Mouse (Mus musculus): ENCODE measurements around the gene Rap1a.
A peak's percentile ranks its signal among the peaks of the same experiment; 100 is the strongest.

Rap1a gene

DNA sequence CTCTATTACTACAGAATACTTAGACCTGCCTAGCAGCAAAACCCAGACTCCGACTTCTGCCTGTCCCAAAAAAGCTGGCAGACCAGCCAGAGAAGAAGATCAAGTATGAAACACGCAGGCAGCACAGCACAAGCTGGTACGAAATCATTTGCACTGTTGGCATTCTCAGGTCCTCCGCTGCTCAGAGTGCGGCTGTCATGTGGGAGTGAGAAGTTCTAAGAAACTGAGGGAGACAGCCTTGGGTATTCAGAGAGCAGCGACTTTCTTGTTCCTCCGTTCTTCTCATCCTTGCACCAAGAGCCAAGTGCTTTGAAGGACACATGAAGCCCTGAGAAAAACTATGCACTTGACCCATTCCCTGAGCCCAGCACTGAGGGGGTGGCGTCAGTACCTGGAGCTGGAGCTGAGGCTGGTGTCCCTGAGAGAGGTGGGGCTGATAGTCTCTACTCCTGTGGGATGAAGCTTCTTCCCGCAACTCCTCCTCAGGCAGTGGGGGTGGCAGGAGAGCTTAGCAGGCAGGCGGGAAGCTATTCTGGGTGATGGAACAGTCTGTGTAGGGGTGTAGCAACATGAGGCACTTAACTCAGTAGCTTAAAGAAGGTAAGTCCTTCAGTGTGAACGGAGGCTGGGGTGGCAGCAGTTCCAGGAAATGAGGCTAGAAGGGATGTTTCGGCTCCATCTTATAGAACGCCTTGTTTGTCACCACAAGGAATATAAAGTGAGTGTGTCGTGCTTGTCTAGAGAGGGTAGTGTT lies 107.6 kb downstream of the Rap1a start:
- no peak for DNase-seq (ENCODE audit: low spot score)

DNA sequence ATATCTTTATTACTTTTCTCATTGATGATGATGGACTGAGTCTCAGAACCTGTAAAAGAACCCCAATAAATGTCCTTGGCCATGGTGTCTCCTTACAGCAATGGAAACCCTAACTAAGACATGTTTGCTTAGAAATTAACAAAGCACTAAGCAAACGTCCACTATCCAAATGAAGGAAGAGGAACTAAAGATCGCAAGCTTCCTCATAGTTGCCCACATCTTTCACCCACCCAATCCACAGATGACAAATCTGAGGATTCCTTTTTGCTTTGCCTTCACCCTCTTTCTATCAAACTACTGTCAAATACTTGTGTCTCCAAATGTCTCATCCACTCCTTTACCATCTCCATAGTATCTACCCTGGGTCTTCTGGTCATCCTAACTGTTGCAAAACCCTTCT lies 112.6 kb downstream of the Rap1a start:
- no peak for DNase-seq (ENCODE audit: low spot score)

- DNase-seq (ENCODE audit: low spot score), result peak; percentile 98
Observed at GRCm38 (mm10) chr3:105687324-105688060, 113.6 kb downstream of the Rap1a start, which contains the start of gene Ddx20. TSS of gene Ddx20 (minus strand) at chr3:105687574.

GRCm38 (mm10) chr3:105686394-105687323 lies 114.5 kb downstream of the Rap1a start:
- DNase-seq (ENCODE audit: low spot score), result no peak

DNA sequence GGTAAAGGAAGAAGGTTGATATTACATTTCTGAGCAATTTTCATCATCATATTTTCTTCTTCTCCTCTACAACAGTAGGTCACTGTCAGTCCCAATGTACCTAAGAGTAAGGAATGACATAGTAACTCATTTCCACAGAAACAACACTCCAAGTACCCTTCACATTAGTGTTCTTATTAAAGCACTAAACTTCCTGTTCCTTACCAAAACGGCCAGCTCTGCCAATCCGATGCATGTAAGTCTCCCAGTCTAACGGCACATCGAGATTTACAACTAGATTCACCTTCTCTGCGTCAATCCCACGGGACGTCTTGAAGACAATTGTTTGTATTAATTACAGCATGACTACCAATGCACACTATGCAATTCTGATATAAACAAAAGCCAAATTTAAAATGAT lies 120.8 kb downstream of the Rap1a start:
- DNase-seq (ENCODE audit: low spot score), result no peak

Data from c-Kit-positive CD71-positive TER-119-positive erythroid progenitor cells, embryonic 14.5 days (primary cell).